Mouse (Mus musculus): ENCODE results near the gene Cend1.
"Not testable (repeated sequence)": the region's sequence is repeated elsewhere in the genome, so short reads cannot be mapped to it uniquely, and the experiment has no call there.

Gene Cend1

GRCm38 (mm10) chr7:141465388-141466044, 36.2 kb upstream of the Cend1 start:
- DNase-seq (ENCODE audit: low read depth, low spot score): no peak

- DNase-seq (ENCODE audit: low read depth, low spot score): no peak
Measured at GRCm38 (mm10) chr7:141464603-141465201, 35.4 kb upstream of the Cend1 start.

GRCm38 (mm10) chr7:141463824-141464602, 34.7 kb upstream of the Cend1 start:
- no peak for DNase-seq (ENCODE audit: low read depth, low spot score)

GRCm38 (mm10) chr7:141462333-141462821, 33.1 kb upstream of the Cend1 start:
- no peak for DNase-seq (ENCODE audit: low read depth, low spot score)

GRCm38 (mm10) chr7:141461521-141462332, 32.4 kb upstream of the Cend1 start:
- DNase-seq (ENCODE audit: low read depth, low spot score): no peak

- no peak for DNase-seq (ENCODE audit: low read depth, low spot score)
Measured at GRCm38 (mm10) chr7:141460391-141461113, 31.3 kb upstream of the Cend1 start, which contains the start of gene Cracr2b. Gene Cracr2b, plus strand, starts transcription at chr7:141461094.

GRCm38 (mm10) chr7:141460001-141460390, 30.7 kb upstream of the Cend1 start:
- DNase-seq (ENCODE audit: low read depth, low spot score): no peak

- DNase-seq (ENCODE audit: low read depth, low spot score): no peak
Measured at GRCm38 (mm10) chr7:141459301-141459711, 30.0 kb upstream of the Cend1 start.

GRCm38 (mm10) chr7:141458661-141459060, 29.4 kb upstream of the Cend1 start:
- no peak for DNase-seq (ENCODE audit: low read depth, low spot score)

GRCm38 (mm10) chr7:141457986-141458660, 28.8 kb upstream of the Cend1 start:
- DNase-seq (ENCODE audit: low read depth, low spot score): peak; percentile 69

- DNase-seq (ENCODE audit: low read depth, low spot score): no peak
Measured at GRCm38 (mm10) chr7:141457236-141457635, 27.9 kb upstream of the Cend1 start.

GRCm38 (mm10) chr7:141456739-141457138, 27.4 kb upstream of the Cend1 start:
- DNase-seq (ENCODE audit: low read depth, low spot score): no peak

- DNase-seq (ENCODE audit: low read depth, low spot score): peak; percentile 74
Measured at GRCm38 (mm10) chr7:141455610-141456314, 26.5 kb upstream of the Cend1 start.

- peak; percentile 95 for DNase-seq (ENCODE audit: low read depth, low spot score)
Measured at GRCm38 (mm10) chr7:141454967-141455551, 25.8 kb upstream of the Cend1 start, which contains the start of gene Pnpla2. Gene Pnpla2, plus strand, starts transcription at chr7:141455198.

- DNase-seq (ENCODE audit: low read depth, low spot score): no peak
Measured at GRCm38 (mm10) chr7:141453636-141454035, 24.3 kb upstream of the Cend1 start.

GRCm38 (mm10) chr7:141451928-141452327, 22.6 kb upstream of the Cend1 start:
- no peak for DNase-seq (ENCODE audit: low read depth, low spot score)

GRCm38 (mm10) chr7:141447110-141447991, 18.1 kb upstream of the Cend1 start, which contains the start of gene Rplp2:
Gene Rplp2, plus strand, starts transcription at chr7:141447370.
- peak; percentile 95 for DNase-seq (ENCODE audit: low read depth, low spot score)

- not testable (repeated sequence) for DNase-seq (ENCODE audit: low read depth, low spot score)
Measured at GRCm38 (mm10) chr7:141446374-141446773, 17.1 kb upstream of the Cend1 start.

Data from CD4-positive helper T cell, adult 2 months (primary cell).